Mouse (Mus musculus) heart, adult 2 months (tissue): Measurements from ENCODE around the gene Pold2.

Experiments used
- CTCF ChIP-seq: fragments of 200-600 bp; IDR thresholded peaks from 2 replicates; pipeline ENCODE4 v1.8.1; 2022; ENCODE audit warnings: antibody characterized with exemption, mild to moderate bottlenecking, moderate library complexity
- POLR2A ChIP-seq: fragments of 200-500 bp; IDR thresholded peaks from 2 replicates; pipeline ENCODE4 v1.6.1; 2011; ENCODE audit warnings: mild to moderate bottlenecking, low read depth, low read length, control low read depth; ENCODE audit not compliant: insufficient read depth

DNA sequence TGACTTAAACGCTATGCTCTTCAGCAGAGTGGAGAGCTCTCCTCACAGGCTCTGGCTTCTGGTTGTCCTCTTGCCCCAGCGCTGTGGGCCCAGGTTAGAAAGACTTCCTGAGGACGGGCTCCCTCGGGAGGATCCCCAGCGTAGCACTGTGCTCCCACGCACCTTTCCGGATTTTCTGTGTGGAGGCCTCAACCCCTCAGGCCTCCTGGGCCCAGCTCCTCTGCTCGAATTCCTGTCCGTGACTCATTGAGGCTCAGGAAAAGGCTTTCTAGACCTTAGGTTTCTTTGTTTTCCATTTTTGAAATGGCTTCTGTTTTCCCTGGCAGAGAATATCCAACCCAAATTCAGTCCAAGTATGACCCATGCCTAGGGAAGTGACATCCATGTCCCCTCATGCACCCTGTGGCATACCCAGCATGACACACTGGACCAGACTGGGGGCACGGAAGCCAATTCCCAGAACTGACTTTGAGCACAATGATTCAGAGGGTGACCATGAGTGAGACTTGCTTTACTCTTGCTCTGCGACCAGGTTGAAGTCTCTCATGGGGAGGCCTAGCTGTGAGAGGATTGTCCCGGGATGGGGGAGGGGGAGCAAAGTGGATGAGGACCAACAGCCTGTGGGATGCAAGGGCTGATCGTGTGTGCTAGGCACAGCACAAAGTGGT lies 18.1 kb downstream of the Pold2 start:
- TF ChIP-seq POLR2A (no peak), CTCF (no peak)
